Mouse (Mus musculus): Measurements from ENCODE around the gene Ddx21. TPM values are rescaled to one million over a fixed set of nuclear protein-coding genes. Genes with fewer than 3 reads are reported as not detected.
"Not testable (repeated sequence)": the region's sequence is repeated elsewhere in the genome, so short reads cannot be mapped to it uniquely, and the experiment has no call there.

Gene Ddx21
- total RNA-seq (2022) = 10 to 100 TPM; 59.1 to 63.0 (median 59.5) TPM

- peak; percentile 84 for DNase-seq
Observed at GRCm38 (mm10) chr10:62602177-62603040, at the start of gene Ddx21. Ddx21 (minus strand) TSS chr10:62602281.

- peak; percentile 100 for DNase-seq
Observed at GRCm38 (mm10) chr10:62650881-62651810, 49.1 kb upstream of the Ddx21 start, which contains the start of gene Ddx50. Ddx50 (minus strand) TSS chr10:62651218.

- no peak for DNase-seq
Observed at GRCm38 (mm10) chr10:62650358-62650782, 48.3 kb upstream of the Ddx21 start.

- DNase-seq = no peak
Observed at GRCm38 (mm10) chr10:62604161-62604560, 2.1 kb upstream of the Ddx21 start.

- DNase-seq = no peak
Observed at GRCm38 (mm10) chr10:62603233-62604030, 1.4 kb upstream of the Ddx21 start.

GRCm38 (mm10) chr10:62601833-62602176 is 276 bp downstream of the Ddx21 start:
- DNase-seq = no peak

- no peak for DNase-seq
Observed at GRCm38 (mm10) chr10:62601053-62601791, 859 bp downstream of the Ddx21 start.

GRCm38 (mm10) chr10:62600056-62600455 is 2.0 kb downstream of the Ddx21 start:
- no peak for DNase-seq

GRCm38 (mm10) chr10:62599311-62599710 is 2.8 kb downstream of the Ddx21 start:
- not testable (repeated sequence) for DNase-seq

- DNase-seq = no peak
Observed at GRCm38 (mm10) chr10:62592496-62592895, 9.6 kb downstream of the Ddx21 start.

GRCm38 (mm10) chr10:62590200-62590599 is 11.9 kb downstream of the Ddx21 start:
- DNase-seq = peak; percentile 82

- no peak for DNase-seq
Observed at GRCm38 (mm10) chr10:62588616-62589015, 13.5 kb downstream of the Ddx21 start.

GRCm38 (mm10) chr10:62583245-62583644 is 18.8 kb downstream of the Ddx21 start:
- no peak for DNase-seq

GRCm38 (mm10) chr10:62582701-62583100 is 19.4 kb downstream of the Ddx21 start:
- no peak for DNase-seq

- no peak for DNase-seq
Observed at GRCm38 (mm10) chr10:62582263-62582662, 19.8 kb downstream of the Ddx21 start.

- DNase-seq = not testable (repeated sequence)
Observed at GRCm38 (mm10) chr10:62579129-62579528, 23.0 kb downstream of the Ddx21 start.

- DNase-seq = peak; percentile 97
Observed at GRCm38 (mm10) chr10:62578338-62579100, 23.6 kb downstream of the Ddx21 start, which contains the start of gene Kif1bp. Kif1bp (minus strand) TSS chr10:62578457.

GRCm38 (mm10) chr10:62577673-62578337 is 24.3 kb downstream of the Ddx21 start:
- DNase-seq = no peak

GRCm38 (mm10) chr10:62575001-62575400 is 27.1 kb downstream of the Ddx21 start:
- no peak for DNase-seq
